Mouse (Mus musculus): ENCODE results near the gene Slc30a3.

GRCm38 (mm10) chr5:31094100-31094798 lies 13.8 kb downstream of the Slc30a3 start:
- no peak for TF ChIP-seq TAL1 (IDR thresholded peaks at IDR 0.05; ENCODE audit: low read length)
- no peak for TF ChIP-seq GATA1 (IDR thresholded peaks at IDR 0.05; ENCODE audit: low read length)

Data from erythroblast, embryonic 14.5 days (primary cell).